Mouse (Mus musculus) liver, adult 2 months (tissue): ENCODE measurements around the gene Sec1.

Source experiments
- CTCF ChIP-seq: fragments of 200-500 bp; IDR thresholded peaks from 2 replicates; pipeline ENCODE4 v1.5.1; 2011; ENCODE audit warnings: low read depth, low read length, control low read depth
- POLR2A ChIP-seq: fragments of 200-500 bp; IDR thresholded peaks from 2 replicates; pipeline ENCODE4 v1.6.1; 2011; ENCODE audit warnings: low read length, control low read depth; ENCODE audit not compliant: insufficient read depth; ENCODE audit errors: extremely low read depth

GRCm38 (mm10) chr7:45715741-45716459 is 21.7 kb upstream of the Sec1 start:
- TF ChIP-seq POLR2A = no peak
- TF ChIP-seq CTCF = no peak
